Mouse (Mus musculus): ENCODE results near the gene Sgsh. TPM values are rescaled to one million over a fixed set of nuclear protein-coding genes. Genes with fewer than 3 reads are reported as not detected.

The Sgsh gene
- polyA plus RNA-seq, 1 experiment from 2014 or later = 7.7 TPM

DNA sequence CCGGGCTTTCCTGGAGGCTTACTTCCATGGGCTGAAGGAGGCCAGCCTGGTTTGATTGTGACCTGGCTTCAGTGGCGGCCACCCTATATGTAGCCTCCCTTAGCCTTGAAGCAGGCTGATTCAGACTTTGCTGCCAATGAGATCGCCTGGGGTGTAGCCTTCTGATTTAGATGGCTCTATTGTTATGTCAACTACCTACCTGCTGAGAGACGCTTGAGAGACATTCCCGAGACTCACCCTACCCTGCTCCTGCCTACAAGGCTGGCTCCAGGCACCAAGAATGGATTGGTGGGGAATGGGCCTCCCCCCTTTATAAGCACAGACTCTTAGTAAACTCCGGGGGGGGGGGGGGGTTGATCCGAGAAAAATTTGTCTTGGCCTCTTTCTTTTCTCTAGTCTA is 40.1 kb upstream of the Sgsh start:
- DNase-seq (ENCODE audit: low spot score) = no peak
- Histone ChIP-seq H3K27me3 (ENCODE audit: control insufficient read depth, insufficient read depth, low read length) (no peaks in the 10 kb centered on the region), H3K27ac (replicated peaks) (no peak overlapping the region), H3K4me2 (replicated peaks; ENCODE audit: low read depth) (peak overlapping the region; percentile 74), H3K4me3 (ENCODE audit: low read depth, low read length) (no peak overlapping the region), H3K9me3 (ENCODE audit: control insufficient read depth, low read length) (no peaks in the 10 kb centered on the region), H3K9ac (ENCODE audit: low read length) (no peak overlapping the region), H3K4me1 (replicated peaks; ENCODE audit: control insufficient read depth, insufficient read depth) (no peaks in the 10 kb centered on the region; the same call in 1 of the 2 replicates), H3K36me3 (ENCODE audit: control insufficient read depth, insufficient read depth, low read length) (0 out of 2 replicates have a peak, but pooled peaks cover 2% of the 10 kb centered on the region)
- WGBS = 41% methylated on average over 7 of the region's 7 CpGs
- TF ChIP-seq CTCF (IDR thresholded peaks at IDR 0.05; ENCODE audit: low read depth) = no peak
- no peak for TF ChIP-seq EP300 (optimal IDR thresholded peaks at IDR 0.05)
- no peak for ATAC-seq (ENCODE audit: low FRiP score, low TSS enrichment)

DNA sequence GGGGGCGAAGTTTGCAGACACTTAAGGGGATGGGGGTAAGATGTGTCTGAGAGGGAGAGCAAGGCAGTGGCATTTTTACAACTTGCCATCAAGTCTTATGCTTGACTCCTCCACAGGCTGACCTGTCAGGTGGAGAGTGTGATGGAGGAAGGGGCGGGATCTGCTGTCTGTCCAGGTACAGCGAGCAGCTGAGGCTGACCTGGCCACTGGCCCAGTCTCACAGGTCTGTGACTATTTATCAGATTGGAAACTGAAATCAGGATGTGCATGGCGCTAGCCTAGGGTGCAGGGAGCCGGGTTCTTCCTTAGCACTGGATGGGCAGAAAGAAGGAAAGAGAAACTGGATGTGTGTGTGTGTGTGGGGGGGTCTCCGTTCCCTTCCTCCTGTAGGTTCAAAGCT is 38.9 kb upstream of the Sgsh start:
- H3K4me2 ChIP-seq (replicated peaks; ENCODE audit: low read depth) = peak overlapping the region; percentile 74
- peak overlapping the region; percentile 63; the same call in 1 of the 2 replicates for H3K9ac ChIP-seq (ENCODE audit: low read length)
- no peak for ATAC-seq (ENCODE audit: low FRiP score, low TSS enrichment)
- TF ChIP-seq EP300 (optimal IDR thresholded peaks at IDR 0.05) (no peak), CTCF (IDR thresholded peaks at IDR 0.05; ENCODE audit: low read depth) (no peak)
- H3K4me1 ChIP-seq (replicated peaks; ENCODE audit: control insufficient read depth, insufficient read depth) = no peaks in the 10 kb centered on the region; the same call in 1 of the 2 replicates
- H3K27ac ChIP-seq (replicated peaks) = no peak overlapping the region
- WGBS = 60% methylated on average over 6 of the region's 6 CpGs
- H3K36me3 ChIP-seq (ENCODE audit: control insufficient read depth, insufficient read depth, low read length) = 0 out of 2 replicates have a peak, but pooled peaks cover 2% of the 10 kb centered on the region
- peak; percentile 46 for DNase-seq (ENCODE audit: low spot score)
- no peaks in the 10 kb centered on the region for H3K27me3 ChIP-seq (ENCODE audit: control insufficient read depth, insufficient read depth, low read length)
- peak overlapping the region; percentile 57 for H3K4me3 ChIP-seq (ENCODE audit: low read depth, low read length)
- no peaks in the 10 kb centered on the region for H3K9me3 ChIP-seq (ENCODE audit: control insufficient read depth, low read length)

GRCm38 (mm10) chr11:119393483-119393804 is 38.1 kb upstream of the Sgsh start:
- DNase-seq (ENCODE audit: low spot score) = no peak
- peak overlapping the region; percentile 57 for H3K4me3 ChIP-seq (ENCODE audit: low read depth, low read length)
- H3K4me1 ChIP-seq (replicated peaks; ENCODE audit: control insufficient read depth, insufficient read depth) = no peaks in the 10 kb centered on the region; the same call in 1 of the 2 replicates
- H3K27ac ChIP-seq (replicated peaks) = peak overlapping the region; percentile 82
- H3K9ac ChIP-seq (ENCODE audit: low read length) = peak overlapping the region; percentile 63
- H3K9me3 ChIP-seq (ENCODE audit: control insufficient read depth, low read length) = no peaks in the 10 kb centered on the region
- no peak for TF ChIP-seq EP300 (optimal IDR thresholded peaks at IDR 0.05)
- no peak for TF ChIP-seq CTCF (IDR thresholded peaks at IDR 0.05; ENCODE audit: low read depth)
- ATAC-seq (ENCODE audit: low FRiP score, low TSS enrichment) = no peak
- H3K27me3 ChIP-seq (ENCODE audit: control insufficient read depth, insufficient read depth, low read length) = no peaks in the 10 kb centered on the region
- H3K36me3 ChIP-seq (ENCODE audit: control insufficient read depth, insufficient read depth, low read length) = 0 out of 2 replicates have a peak, but pooled peaks cover 2% of the 10 kb centered on the region
- 27% methylated on average over 7 of the region's 7 CpGs for WGBS
- H3K4me2 ChIP-seq (replicated peaks; ENCODE audit: low read depth) = peak overlapping the region; percentile 74

GRCm38 (mm10) chr11:119392800-119393482 is 37.6 kb upstream of the Sgsh start, which contains the start of gene Rnf213:
Gene Rnf213 (plus strand): TSS chr11:119393100.
- TF ChIP-seq CTCF (IDR thresholded peaks at IDR 0.05; ENCODE audit: low read depth) (peak; percentile 58), EP300 (optimal IDR thresholded peaks at IDR 0.05) (no peak)
- Histone ChIP-seq H3K4me2 (replicated peaks; ENCODE audit: low read depth) (peak within 1 kb of the TSS; percentile 74), H3K27ac (replicated peaks) (peak within 1 kb of the TSS; percentile 82), H3K4me1 (replicated peaks; ENCODE audit: control insufficient read depth, insufficient read depth) (no peaks in the 10 kb centered on the region; the same call in 1 of the 2 replicates), H3K36me3 (ENCODE audit: control insufficient read depth, insufficient read depth, low read length) (0 out of 2 replicates have a peak, but pooled peaks cover 2% of the 10 kb centered on the region), H3K9me3 (ENCODE audit: control insufficient read depth, low read length) (no peaks in the 10 kb centered on the region), H3K27me3 (ENCODE audit: control insufficient read depth, insufficient read depth, low read length) (no peaks in the 10 kb centered on the region), H3K4me3 (ENCODE audit: low read depth, low read length) (peak within 1 kb of the TSS; percentile 57), H3K9ac (ENCODE audit: low read length) (peak within 1 kb of the TSS; percentile 63)
- DNase-seq (ENCODE audit: low spot score) (peak; percentile 78), ATAC-seq (ENCODE audit: low FRiP score, low TSS enrichment) (peak; percentile 69)
- 0% methylated on average over 19 of the region's 19 CpGs for WGBS

DNA sequence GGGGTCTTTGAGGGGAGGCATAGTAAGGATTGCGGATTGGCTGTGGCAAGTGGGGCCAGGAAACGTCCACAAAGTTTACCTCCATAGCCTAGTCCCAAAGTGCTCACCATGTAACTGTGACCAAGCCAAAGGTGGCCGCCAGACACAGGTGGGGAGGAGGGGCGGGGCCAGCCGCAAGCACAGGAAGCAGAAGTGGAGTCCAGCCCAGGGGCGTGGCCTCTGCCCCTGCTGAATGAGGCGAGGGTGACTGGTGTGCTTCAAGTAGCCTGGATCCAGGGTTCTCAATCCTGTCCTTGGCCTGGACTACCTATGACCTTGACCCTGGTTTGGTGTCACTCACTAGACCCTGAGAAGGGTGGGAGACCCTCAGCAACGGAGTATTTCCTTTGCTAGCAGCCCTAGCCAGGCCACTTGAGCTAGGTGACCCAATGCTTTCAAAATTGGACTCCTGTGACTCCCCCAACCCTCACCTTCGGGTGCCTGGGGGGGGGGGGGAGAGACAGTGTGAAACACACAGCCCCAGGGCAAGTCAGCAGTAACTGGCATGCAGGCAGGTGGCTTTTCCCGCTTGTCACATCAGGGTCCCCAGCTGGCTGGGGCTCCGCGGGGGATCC is 36.8 kb upstream of the Sgsh start:
- Histone ChIP-seq H3K27ac (replicated peaks) (peak overlapping the region; percentile 82), H3K36me3 (ENCODE audit: control insufficient read depth, insufficient read depth, low read length) (0 out of 2 replicates have a peak, but pooled peaks cover 2% of the 10 kb centered on the region), H3K4me1 (replicated peaks; ENCODE audit: control insufficient read depth, insufficient read depth) (no peaks in the 10 kb centered on the region; the same call in 1 of the 2 replicates), H3K9me3 (ENCODE audit: control insufficient read depth, low read length) (no peaks in the 10 kb centered on the region), H3K4me3 (ENCODE audit: low read depth, low read length) (peak overlapping the region; percentile 57), H3K4me2 (replicated peaks; ENCODE audit: low read depth) (peak overlapping the region; percentile 74), H3K9ac (ENCODE audit: low read length) (peak overlapping the region; percentile 63; the same call in 1 of the 2 replicates), H3K27me3 (ENCODE audit: control insufficient read depth, insufficient read depth, low read length) (no peaks in the 10 kb centered on the region)
- 14% methylated on average over 11 of the region's 12 CpGs for WGBS
- ATAC-seq (ENCODE audit: low FRiP score, low TSS enrichment) (peak; percentile 69), DNase-seq (ENCODE audit: low spot score) (peak; percentile 93)
- TF ChIP-seq CTCF (IDR thresholded peaks at IDR 0.05; ENCODE audit: low read depth) (no peak), EP300 (optimal IDR thresholded peaks at IDR 0.05) (no peak)
